Mouse (Mus musculus) neural tube, postnatal 0 days (tissue): ENCODE measurements around the gene Fbxw9. TPM values are rescaled to one million over a fixed set of nuclear protein-coding genes. Genes with fewer than 3 reads are reported as not detected.

Source experiments
- microRNA-seq: library from miRNA; unstranded; fragments of <30 nt; microRNA quantifications from one replicate; pipeline ENCODE4, GENCODE M21; 2016
- polyA plus RNA-seq: library from polyadenylated mRNA; unstranded; fragments of >200 nt; fragmentation: Nextera tagmentation; extraction: Ambion mirVana; gene quantifications from 2 replicates; pipeline ENCODE4 v1.2.1, GENCODE M21; 2015

The Fbxw9 gene
- 66.7 and 79.1 TPM in 2 replicates for polyA plus RNA-seq

DNA sequence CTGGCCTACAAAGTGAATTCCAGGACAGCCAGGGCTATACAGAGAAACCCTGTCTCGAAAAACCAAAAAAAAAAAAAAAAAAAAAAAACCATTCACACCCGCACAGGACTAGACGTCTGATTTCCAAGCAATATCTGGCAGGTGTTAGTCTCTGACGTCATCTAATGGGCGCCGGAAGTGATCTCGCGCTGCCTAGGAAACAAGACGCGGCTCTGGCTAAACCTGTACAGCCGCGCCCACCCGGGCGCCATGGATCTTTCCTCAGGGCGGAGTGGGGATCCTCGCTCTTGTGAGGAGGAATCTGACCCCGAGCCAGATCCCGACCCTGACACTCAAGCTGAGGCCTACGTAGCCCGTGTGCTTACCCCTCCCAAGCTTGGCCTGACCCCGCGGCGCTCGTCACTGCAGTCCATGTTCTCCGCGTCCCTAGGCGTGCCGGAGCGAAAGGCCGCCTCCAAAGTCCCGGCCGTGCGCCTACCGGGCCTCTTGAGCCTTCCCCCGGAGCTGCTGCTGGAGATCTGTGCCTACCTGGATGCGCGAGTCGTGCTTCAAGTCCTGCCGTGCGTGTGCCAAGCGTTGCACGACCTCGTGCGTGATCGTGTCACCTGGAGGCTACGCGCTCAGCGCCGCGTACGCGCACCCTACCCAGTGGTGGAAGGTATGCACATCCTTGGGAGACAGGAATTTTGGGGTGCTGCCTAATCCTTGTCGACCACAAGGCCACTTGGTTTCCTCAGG, at the start of gene Fbxw9:
Fbxw9 (plus strand) TSS at position 177 of the 738 bp plus-strand sequence.

GRCm38 (mm10) chr8:85014431-85014830, 45.4 kb upstream of the Fbxw9 start, which contains the start of gene Best2:
Best2 (minus strand) TSS chr8:85014531.

DNA sequence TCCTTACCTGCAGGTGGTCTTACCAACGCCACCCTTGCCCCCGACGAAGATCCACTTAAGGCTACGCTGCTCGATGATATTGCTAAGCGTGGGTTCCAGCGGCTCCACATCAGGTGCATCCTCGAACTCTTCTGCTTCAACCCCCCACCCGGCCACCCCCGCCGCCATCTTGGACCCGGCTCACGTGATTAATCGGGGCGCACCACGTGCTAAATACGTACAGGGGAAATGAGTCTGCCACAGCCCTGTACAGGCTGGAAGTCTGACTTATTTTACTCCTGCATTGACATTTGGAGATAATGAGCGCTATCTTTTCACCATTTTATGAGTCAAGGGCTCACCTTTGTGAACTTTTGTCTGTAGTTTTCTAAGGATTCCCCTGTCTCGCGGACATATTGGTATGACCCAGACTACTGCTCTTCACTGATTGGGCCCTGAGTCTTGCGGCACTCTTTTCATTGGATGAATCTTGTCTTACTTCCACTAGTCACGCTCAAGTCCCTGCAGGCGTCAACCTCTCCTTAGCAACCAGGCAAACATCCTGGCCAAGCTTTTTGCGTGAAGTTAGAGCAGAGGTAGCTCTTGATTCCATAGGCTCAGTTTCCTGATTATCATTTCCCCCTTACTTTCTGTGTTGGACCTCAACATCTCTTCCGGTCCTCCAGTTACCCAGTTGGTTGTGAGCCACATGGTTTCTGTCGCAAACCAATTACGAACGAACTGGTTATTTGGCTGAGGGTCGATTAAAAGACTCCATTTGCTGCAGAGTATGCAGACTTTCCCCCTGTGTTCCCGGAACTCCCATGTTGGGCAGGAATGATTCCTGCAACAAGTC, 34.5 kb upstream of the Fbxw9 start, which contains the start of gene Asna1:
Asna1 (minus strand) TSS at position 184 of the 835 bp plus-strand sequence.

GRCm38 (mm10) chr8:85026670-85027515, 33.0 kb upstream of the Fbxw9 start, which contains the start of gene Trir:
Trir (plus strand) TSS chr8:85026823.

GRCm38 (mm10) chr8:85036718-85037365, 23.0 kb upstream of the Fbxw9 start, which contains the start of gene Tnpo2:
Tnpo2 (plus strand) TSS chr8:85036915.

DNA sequence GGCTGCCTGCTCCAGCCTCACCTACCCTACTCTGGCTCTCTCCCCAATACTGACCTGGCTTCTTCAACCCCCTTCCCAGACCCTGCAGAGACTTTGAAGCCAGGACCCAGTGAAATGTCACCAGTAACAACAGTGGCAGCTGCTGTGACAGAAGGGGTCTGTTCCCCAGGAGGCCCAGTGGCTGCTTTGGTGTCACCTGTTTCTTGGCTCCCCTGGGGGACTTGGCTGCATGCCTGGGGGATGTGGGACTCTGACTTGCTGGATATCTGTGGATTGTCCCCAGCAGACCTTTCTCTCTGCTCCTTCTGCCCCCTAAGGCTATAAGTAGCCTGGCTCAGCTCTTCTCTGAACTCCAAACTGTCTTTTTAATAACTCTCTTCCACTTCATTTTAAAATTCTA, 8.1 kb downstream of the Fbxw9 start, which contains the start of gene Gm5741:
Gm5741 (minus strand) TSS at position 1 of the 400 bp plus-strand sequence.

DNA sequence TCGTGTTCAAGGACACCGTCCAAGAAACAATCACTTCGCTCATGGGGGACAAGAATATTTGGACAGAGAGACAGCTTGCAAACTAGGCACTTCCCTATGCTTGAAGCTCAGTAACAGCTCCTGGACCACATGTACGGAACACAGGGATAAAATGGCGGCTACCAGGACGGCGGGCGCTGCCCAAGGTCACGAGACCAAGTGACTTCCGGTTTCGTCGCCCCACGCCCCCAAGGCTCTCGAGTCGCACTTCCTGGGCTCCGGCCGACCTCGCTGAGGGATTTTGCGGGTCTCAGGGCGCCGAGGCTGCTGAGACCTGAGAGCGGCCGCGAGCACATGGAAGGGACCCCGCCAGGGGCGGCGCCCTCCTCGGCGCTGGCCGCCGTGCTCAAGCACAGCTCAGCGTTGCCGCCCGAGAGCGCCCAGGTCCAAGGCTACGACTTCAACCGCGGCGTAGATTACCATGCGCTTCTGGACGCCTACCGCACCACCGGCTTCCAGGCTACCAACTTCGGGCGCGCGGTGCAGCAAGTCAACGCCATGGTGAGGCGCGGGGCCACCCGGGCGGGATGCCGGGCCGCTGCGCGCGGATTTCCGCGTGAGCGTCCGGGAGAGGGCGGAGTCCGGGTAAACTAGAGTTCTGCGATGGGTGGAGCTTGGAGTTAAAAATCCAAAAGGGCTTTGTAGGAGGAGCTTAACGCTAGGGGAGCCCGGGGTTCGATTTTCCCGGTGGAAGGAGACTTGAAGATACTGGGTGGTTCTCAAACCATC, 11.8 kb downstream of the Fbxw9 start, which contains the start of gene Dhps:
Dhps (plus strand) TSS at position 244 of the 768 bp plus-strand sequence.

GRCm38 (mm10) chr8:85080532-85081215, 20.8 kb downstream of the Fbxw9 start, which contains the start of gene Wdr83os:
Wdr83os (plus strand) TSS chr8:85080740.

DNA sequence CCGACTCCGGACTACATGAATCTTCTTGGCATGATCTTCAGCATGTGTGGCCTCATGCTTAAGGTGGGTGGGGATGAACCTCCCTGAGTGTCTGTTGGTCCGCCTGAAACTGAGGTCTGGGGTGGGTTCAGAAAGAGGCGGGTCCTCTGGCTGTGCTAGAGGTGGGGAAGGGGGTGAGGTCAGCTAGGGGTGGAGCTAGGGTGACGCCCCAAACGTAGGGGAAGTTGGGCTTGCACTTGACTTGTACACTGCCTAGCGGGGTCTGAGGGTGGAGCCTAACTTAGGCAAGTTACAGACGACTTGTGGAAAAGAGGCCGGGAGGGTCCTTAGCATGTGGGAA, 21.3 kb downstream of the Fbxw9 start, which contains the start of gene Wdr83:
Wdr83 (minus strand) TSS at position 91 of the 340 bp plus-strand sequence.

GRCm38 (mm10) chr8:85083108-85083813, 23.4 kb downstream of the Fbxw9 start, which contains the start of gene Man2b1:
Man2b1 (plus strand) TSS chr8:85083270.

Small RNAs within 50 kb of the gene (microRNA-seq; reads per million reads assigned to microRNA genes)
- not detected for gene Gm23388
- 1.5 reads per million for gene Mir7070

Other genes with a start within 250 kb of the Fbxw9 start
- gene Dand5, start 237.2 kb upstream of the Fbxw9 start, polyA plus RNA-seq = 15.3 TPM in 2 replicates
- gene Gadd45gip1, start 228.5 kb upstream of the Fbxw9 start, polyA plus RNA-seq = 47.5 and 50.9 TPM in 2 replicates
- 96.2 and 103 TPM in 2 replicates for gene Rad23a, start 219.4 kb upstream of the Fbxw9 start, polyA plus RNA-seq
- 450 and 531 TPM in 2 replicates for gene Calr, start 213.1 kb upstream of the Fbxw9 start, polyA plus RNA-seq
- gene Farsa, start 203.1 kb upstream of the Fbxw9 start, polyA plus RNA-seq = 81.3 and 92.5 TPM in 2 replicates
- 57.4 and 59.5 TPM in 2 replicates for gene Syce2, start 187.9 kb upstream of the Fbxw9 start, polyA plus RNA-seq
- 39.3 and 46.9 TPM in 2 replicates for gene Gcdh, start 166.1 kb upstream of the Fbxw9 start, polyA plus RNA-seq
- gene Klf1, start 158.1 kb upstream of the Fbxw9 start, polyA plus RNA-seq = 0.32 and 0.45 TPM in 2 replicates
- gene Dnase2a, start 151.5 kb upstream of the Fbxw9 start, polyA plus RNA-seq = 8.1 and 8.6 TPM in 2 replicates
- gene Mast1, start 122.7 kb upstream of the Fbxw9 start, polyA plus RNA-seq = 66.1 and 78.5 TPM in 2 replicates
- gene Rtbdn, start 113.1 kb upstream of the Fbxw9 start, polyA plus RNA-seq = 3.0 and 4.9 TPM in 2 replicates
- gene Gm49661, start 90.6 kb upstream of the Fbxw9 start, polyA plus RNA-seq = not detected in 2 replicates
- gene Prdx2, start 90.5 kb upstream of the Fbxw9 start, polyA plus RNA-seq = 803 and 820 TPM in 2 replicates
- 52.7 and 61.5 TPM in 2 replicates for gene Rnaseh2a, start 90.3 kb upstream of the Fbxw9 start, polyA plus RNA-seq
- 8.8 and 9.0 TPM in 2 replicates for gene Junb, start 81.3 kb upstream of the Fbxw9 start, polyA plus RNA-seq
- 24.5 and 30.2 TPM in 2 replicates for gene Hook2, start 69.5 kb upstream of the Fbxw9 start, polyA plus RNA-seq
- 0.19 TPM in 1 of 2 replicates, not detected in the other for gene Best2, start 45.5 kb upstream of the Fbxw9 start, polyA plus RNA-seq
- 139 and 141 TPM in 2 replicates for gene Asna1, start 34.8 kb upstream of the Fbxw9 start, polyA plus RNA-seq
- gene Trir, start 33.2 kb upstream of the Fbxw9 start, polyA plus RNA-seq = 157 and 167 TPM in 2 replicates
- 45.5 and 47.6 TPM in 2 replicates for gene Tnpo2, start 23.1 kb upstream of the Fbxw9 start, polyA plus RNA-seq
- not detected in 2 replicates for gene Gm5741, start 7.9 kb downstream of the Fbxw9 start, polyA plus RNA-seq
- 131 and 132 TPM in 2 replicates for gene Dhps, start 11.7 kb downstream of the Fbxw9 start, polyA plus RNA-seq
- 127 and 135 TPM in 2 replicates for gene Wdr83os, start 20.7 kb downstream of the Fbxw9 start, polyA plus RNA-seq
- gene Wdr83, start 21.3 kb downstream of the Fbxw9 start, polyA plus RNA-seq = 34.8 and 42.5 TPM in 2 replicates
- 20.5 and 24.7 TPM in 2 replicates for gene Man2b1, start 23.2 kb downstream of the Fbxw9 start, polyA plus RNA-seq
- 3.0 and 3.6 TPM in 2 replicates for gene Zfp791, start 63.0 kb downstream of the Fbxw9 start, polyA plus RNA-seq
- not detected in 2 replicates for gene Cks1brt, start 91.9 kb downstream of the Fbxw9 start, polyA plus RNA-seq
- gene Olfr371, start 165.9 kb downstream of the Fbxw9 start, polyA plus RNA-seq = not detected in 2 replicates
- 67.2 and 68.6 TPM in 2 replicates for gene Orc6, start 239.6 kb downstream of the Fbxw9 start, polyA plus RNA-seq
- 134 and 147 TPM in 2 replicates for gene Vps35, start 239.7 kb downstream of the Fbxw9 start, polyA plus RNA-seq